Mouse (Mus musculus): ENCODE results near the gene C2cd3. TPM values are rescaled to one million over a fixed set of nuclear protein-coding genes. Genes with fewer than 3 reads are reported as not detected.

C2cd3 gene
- polyA plus RNA-seq, 1 experiment from 2014 or later = 14.5 TPM

Other genes starting within 250 kb of the C2cd3 start
- gene Lipt2, start 213.0 kb upstream of the C2cd3 start, polyA plus RNA-seq (2015; fragmentation: Nextera tagmentation; extraction: Ambion mirVana) = 11.6 and 11.9 TPM in 2 replicates
- 9.3 and 9.5 TPM in 2 replicates for gene Kcne3, start 195.7 kb upstream of the C2cd3 start, polyA plus RNA-seq (2015; fragmentation: Nextera tagmentation; extraction: Ambion mirVana)
- 1.3 and 1.5 TPM in 2 replicates for gene Pgm2l1, start 144.8 kb upstream of the C2cd3 start, polyA plus RNA-seq (2015; fragmentation: Nextera tagmentation; extraction: Ambion mirVana)
- gene P4ha3, start 86.7 kb upstream of the C2cd3 start, polyA plus RNA-seq (2015; fragmentation: Nextera tagmentation; extraction: Ambion mirVana) = 12.8 TPM in 2 replicates
- gene Ppme1, start 74 bp downstream of the C2cd3 start, polyA plus RNA-seq (2015; fragmentation: Nextera tagmentation; extraction: Ambion mirVana) = 60.9 and 68.9 TPM in 2 replicates
- 0.25 and 0.30 TPM in 2 replicates for gene Ucp3, start 100.8 kb downstream of the C2cd3 start, polyA plus RNA-seq (2015; fragmentation: Nextera tagmentation; extraction: Ambion mirVana)
- 150 and 195 TPM in 2 replicates for gene Ucp2, start 121.1 kb downstream of the C2cd3 start, polyA plus RNA-seq (2015; fragmentation: Nextera tagmentation; extraction: Ambion mirVana)
- gene Dnajb13, start 142.7 kb downstream of the C2cd3 start, polyA plus RNA-seq (2015; fragmentation: Nextera tagmentation; extraction: Ambion mirVana) = 0.85 and 1.5 TPM in 2 replicates
- 18.7 and 24.0 TPM in 2 replicates for gene Coa4, start 164.8 kb downstream of the C2cd3 start, polyA plus RNA-seq (2015; fragmentation: Nextera tagmentation; extraction: Ambion mirVana)
- gene Rab6a, start 235.2 kb downstream of the C2cd3 start, polyA plus RNA-seq (2015; fragmentation: Nextera tagmentation; extraction: Ambion mirVana) = 75.8 and 76.5 TPM in 2 replicates
- gene Mrpl48, start 236.1 kb downstream of the C2cd3 start, polyA plus RNA-seq (2015; fragmentation: Nextera tagmentation; extraction: Ambion mirVana) = 84.1 and 93.5 TPM in 2 replicates